Mouse (Mus musculus): ENCODE measurements around the gene Uts2r.

The Uts2r gene

GRCm38 (mm10) chr11:121159971-121160370 is at the start of gene Uts2r:
Uts2r (plus strand) TSS chr11:121160271.
- no peak for DNase-seq (ENCODE audit: low spot score)

DNA sequence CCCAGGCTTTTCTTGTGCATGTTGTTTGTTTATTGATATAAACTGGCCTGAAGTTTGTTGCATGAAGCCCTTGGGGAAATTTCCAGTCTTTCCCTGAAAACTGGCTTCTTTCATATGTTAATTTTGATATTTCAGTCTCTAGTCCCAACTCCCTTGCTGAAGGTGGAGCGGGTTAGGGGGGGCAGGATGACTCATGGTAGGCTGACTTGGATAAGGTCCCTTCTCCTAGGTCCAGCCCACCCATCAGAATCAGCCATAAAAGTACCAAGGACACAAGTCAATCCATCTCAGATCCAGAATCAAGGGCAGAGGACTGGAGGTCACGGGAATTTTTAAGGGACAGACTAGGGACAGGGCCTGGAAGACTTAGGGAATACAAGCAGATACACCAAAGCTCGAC is 49.0 kb upstream of the Uts2r start:
- no peak for DNase-seq (ENCODE audit: low spot score)

- no peak for DNase-seq (ENCODE audit: low spot score)
Observed at GRCm38 (mm10) chr11:121111601-121112000, 48.5 kb upstream of the Uts2r start.

DNA sequence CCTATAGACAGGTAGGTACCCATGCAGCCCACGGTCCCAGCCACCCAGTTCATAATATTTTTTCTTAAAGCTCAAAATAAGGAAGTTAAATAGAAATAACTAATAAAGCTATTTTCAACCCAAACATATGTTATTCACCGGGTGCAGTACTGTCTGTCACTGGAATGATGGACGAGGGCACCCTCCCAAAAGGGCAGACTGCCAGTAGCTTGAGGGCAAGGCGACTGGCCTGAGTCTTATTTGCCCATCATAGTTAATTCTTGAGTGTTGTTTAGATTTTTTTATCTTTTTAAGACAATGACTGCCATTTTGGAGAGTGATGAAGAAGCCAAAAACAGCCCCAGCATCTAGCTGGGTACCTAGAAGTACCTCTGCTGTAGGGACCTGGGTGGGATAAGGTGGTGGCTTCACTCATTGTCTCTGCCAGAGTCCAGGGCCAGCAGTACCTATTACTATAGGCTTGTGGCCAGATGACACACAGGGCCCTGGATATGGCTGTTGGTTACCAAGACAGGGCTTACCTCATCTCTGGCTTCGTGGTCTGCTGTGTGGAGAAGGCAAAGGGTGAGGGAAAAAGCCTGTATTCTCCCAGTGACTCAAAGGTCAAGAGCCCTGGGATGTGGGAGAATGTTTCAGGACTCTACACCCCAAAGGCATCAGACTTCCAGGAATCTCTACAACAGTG is 47.8 kb upstream of the Uts2r start:
- DNase-seq (ENCODE audit: low spot score) = no peak

- no peak for DNase-seq (ENCODE audit: low spot score)
Observed at GRCm38 (mm10) chr11:121118106-121118505, 42.0 kb upstream of the Uts2r start.

GRCm38 (mm10) chr11:121118577-121118976 is 41.5 kb upstream of the Uts2r start, which contains the start of gene Tex19.2:
Tex19.2 (minus strand) TSS chr11:121118677.
- DNase-seq (ENCODE audit: low spot score) = no peak

- no peak for DNase-seq (ENCODE audit: low spot score)
Observed at GRCm38 (mm10) chr11:121121151-121121550, 38.9 kb upstream of the Uts2r start.

DNA sequence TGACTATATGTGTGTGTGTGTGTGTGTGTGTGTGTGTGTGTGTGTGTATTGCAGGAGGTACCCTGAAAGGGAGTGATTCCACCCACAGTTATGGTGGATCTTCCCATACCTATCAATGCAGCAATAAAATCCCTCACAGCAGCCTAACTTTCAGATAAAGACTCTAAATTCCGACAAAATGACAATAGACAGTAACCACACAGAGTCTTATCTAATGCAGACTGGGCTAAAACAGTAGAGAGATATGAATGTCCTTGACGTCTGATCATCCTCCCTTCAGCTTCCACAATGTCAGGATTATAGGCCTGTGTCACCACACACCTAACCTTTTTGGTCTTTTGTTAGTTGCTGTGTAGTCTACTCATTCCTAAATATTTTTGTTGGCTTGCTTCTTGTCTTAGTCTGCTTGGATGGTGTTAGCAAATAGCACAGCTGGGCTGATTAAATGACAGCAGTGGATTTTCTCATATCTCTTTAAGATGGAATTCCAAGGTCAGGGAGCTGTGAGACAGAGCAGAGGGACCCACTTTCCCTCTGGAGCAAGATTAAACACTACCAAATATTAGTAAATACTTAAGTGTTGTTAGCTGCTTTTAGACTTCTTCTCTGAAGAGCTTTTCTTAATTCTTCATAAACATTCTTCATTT is 37.9 kb upstream of the Uts2r start:
- DNase-seq (ENCODE audit: low spot score) = no peak

DNA sequence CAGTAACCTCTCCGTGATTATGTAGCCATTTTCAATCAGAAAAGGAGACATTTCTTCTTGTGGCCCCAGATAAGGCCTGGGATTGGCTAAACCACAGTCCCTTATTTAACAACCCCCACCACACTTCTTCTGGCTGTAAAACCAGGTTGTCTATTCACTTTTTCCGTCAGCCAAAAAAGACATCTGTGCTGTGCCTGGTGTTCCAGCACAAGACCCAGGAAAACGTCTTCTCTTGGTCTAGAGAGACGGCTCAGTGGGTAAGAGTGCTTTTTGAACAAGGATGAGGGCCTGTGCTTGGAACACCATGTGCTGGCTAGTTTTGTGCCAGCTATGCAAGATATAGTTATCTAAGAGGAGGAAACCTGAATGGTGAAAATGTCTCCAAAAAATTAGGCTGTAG is 36.6 kb upstream of the Uts2r start:
- no peak for DNase-seq (ENCODE audit: low spot score)

GRCm38 (mm10) chr11:121125522-121126172 is 34.4 kb upstream of the Uts2r start:
- no peak for DNase-seq (ENCODE audit: low spot score)

DNA sequence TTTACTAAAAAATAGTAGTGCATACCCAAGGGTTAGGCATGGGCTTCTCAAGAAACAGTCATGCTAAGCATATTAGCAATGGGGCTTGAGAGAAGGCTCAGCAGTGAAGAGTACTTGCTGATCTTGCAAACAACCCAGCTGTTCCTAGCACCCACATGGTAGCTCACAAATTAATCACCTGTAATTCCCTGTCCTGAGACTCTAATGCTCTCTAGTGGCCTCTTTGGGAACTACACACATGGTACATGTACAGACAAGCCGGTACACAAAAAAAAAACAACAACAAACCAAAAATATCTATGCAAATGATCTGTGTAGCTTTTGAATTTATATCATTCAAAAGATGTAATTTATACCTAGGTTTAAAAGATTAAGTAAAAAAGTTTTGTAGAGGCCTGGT is 33.7 kb upstream of the Uts2r start:
- peak; percentile 21 for DNase-seq (ENCODE audit: low spot score)

- DNase-seq (ENCODE audit: low spot score) = no peak
Observed at GRCm38 (mm10) chr11:121127441-121127840, 32.6 kb upstream of the Uts2r start.

DNA sequence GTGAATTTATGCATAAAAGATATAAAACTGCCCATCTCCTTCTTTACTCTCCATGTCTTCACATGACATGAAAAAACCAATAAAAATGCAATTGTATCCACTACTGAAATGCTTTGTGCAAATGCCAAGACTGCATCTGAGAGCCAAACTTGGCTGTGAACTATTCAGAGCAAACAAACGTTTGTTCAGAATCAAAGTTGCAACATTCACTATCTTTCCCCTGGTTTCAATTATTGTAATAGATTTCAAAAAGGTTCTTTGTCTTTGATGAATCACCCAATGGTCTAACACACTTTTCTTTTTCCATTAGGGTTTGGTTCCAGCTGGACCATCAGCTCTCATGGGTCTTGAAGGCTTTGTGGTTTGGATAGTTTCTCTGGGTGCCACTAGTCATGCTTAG is 30.5 kb upstream of the Uts2r start:
- no peak for DNase-seq (ENCODE audit: low spot score)

- DNase-seq (ENCODE audit: low spot score) = no peak
Observed at GRCm38 (mm10) chr11:121134600-121134999, 25.5 kb upstream of the Uts2r start.

DNA sequence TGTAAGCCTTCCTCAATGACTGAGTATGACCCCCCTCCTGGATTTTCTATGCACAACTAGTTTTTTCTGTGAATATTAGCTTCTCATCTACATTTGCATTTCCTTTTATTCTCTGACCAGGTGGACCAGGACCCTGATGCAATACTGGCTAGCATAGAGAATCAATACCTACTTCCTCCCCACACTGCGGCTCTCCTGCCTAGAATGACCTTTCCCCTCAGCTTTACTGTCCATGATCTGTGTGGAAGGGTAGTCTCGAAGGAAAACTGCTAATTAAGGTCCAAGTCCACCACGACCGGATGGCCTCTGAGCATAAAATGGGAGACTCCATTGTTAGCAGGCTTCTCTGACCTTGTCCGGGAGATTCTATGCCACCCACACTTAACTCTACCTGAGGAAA is 22.4 kb upstream of the Uts2r start:
- DNase-seq (ENCODE audit: low spot score) = no peak

DNA sequence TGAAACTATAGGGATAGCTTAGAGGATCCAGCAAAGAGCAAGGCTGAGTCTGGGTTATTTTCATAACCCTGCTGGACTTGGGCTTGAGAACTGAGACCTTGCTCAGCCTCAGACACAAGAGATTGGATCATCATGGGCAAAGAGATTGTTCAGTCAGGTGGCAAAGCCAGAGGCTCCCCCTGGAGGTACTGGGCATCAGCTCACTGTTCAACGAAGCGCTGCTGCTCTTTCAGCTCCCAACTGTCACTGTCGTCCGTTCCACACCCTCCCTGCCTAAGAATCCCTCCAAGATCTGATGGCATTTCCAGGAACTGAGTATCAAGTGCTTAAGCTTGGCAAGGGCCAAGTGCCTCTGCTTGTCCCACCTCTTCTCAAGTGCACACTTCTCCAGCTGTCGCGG is 21.3 kb upstream of the Uts2r start:
- peak; percentile 46 for DNase-seq (ENCODE audit: low spot score)

DNA sequence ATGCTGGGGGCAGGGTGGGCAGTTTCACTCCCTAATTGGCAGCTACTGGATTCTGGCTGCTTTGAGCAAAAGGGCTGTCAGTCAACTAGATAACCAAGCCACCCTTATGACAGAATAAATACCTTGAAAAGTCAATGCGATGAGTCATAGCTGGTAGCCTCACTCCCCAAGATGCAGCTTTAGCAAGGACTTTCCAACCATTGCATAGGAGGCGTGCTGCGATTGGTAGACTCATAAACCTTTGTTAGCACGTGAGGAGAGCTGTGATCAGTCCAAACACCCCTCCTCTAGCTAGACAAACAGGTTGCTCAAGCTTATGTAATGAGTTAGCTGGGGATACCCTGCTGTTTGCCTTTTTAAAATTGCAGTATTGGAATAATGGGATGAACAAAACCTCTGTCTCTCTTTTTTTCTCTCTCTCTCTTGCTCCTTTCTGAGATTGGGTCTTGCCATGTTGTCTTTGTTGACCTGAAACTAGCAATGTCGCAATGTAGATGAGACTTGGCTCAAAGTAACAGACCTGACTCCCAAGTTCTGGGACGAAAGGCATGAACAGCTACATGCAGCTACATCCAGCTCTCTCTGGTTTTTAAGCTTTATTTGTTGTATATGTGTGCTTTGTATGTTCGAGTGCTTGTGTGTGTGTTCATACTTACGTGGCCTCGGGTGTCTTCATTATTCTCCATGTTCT is 16.6 kb upstream of the Uts2r start:
- DNase-seq (ENCODE audit: low spot score) = no peak

DNA sequence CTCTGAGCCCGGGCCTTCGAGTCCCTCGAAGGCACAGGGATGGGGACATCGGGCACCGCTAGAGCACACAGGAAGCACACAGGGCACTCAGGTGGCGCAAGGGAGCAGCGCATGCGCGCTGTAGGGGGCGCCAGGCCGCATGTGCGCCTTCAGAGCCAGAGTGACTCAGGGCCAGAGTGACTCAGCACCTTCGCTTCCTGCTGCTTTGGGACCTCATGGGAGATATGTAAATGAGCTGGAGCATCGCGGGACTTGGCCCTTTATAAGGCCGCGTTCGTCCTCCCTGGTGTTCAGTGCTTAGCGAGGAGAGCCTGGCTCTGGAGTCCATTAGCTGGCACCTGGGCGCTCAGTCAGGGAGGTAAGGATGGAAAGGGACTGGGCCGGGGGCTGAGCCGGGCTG is 14.2 kb upstream of the Uts2r start, which contains the start of gene Tex19.1:
Gene Tex19.1 (plus strand): TSS at position 279 of the 400 bp plus-strand sequence.
- no peak for DNase-seq (ENCODE audit: low spot score)

- DNase-seq (ENCODE audit: low spot score) = no peak
Observed at GRCm38 (mm10) chr11:121148193-121148592, 11.9 kb upstream of the Uts2r start.

DNA sequence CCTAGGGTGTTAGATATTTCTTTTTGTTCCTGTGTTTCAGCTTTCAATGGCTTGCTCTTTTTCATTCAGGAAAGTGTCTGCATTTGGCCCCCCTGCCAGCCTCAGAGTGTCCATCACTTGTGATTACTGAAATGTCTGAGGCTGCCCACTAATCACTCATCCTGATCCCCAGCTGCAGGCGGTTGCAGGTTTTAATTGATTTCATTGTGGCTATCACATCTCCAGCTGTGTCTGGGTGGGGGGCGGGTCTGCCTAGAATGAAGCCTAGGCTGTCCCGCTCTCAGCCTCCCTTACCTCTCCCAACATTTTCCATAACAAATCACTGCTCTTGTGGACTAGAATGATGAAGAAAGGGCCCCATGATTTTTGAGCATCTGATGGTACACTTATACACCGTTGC is 5.9 kb upstream of the Uts2r start:
- no peak for DNase-seq (ENCODE audit: low spot score)

DNA sequence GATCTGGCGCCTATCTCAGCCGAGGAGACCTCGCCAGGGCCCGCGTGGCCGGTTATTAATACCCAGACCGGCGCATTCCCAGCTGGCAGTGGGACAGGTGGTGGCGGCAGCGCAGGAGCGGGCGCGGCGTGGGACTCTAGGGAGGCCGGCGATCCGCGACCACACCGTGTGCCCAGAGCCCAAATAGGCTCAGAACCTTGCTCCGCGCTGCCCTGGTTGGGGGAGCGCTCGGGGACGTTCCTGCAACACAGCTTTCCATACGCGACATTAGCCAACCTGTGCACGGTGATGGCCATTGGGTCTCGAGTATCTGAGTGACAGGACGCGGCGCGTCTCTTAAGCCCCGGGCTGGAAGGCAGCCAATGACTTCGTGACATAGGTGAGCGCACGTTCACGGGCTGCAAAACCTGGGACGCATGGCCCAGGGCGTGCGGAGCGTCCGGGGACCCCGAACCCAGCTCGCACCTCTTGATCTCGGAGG is 3.6 kb upstream of the Uts2r start:
- peak; percentile 30 for DNase-seq (ENCODE audit: low spot score)

GRCm38 (mm10) chr11:121160636-121161346 is 720 bp downstream of the Uts2r start:
- DNase-seq (ENCODE audit: low spot score) = no peak
